Mouse (Mus musculus) liver, embryonic 15.5 days (tissue): Measurements from ENCODE around the gene Ndufa6. TPM values are rescaled to one million over a fixed set of nuclear protein-coding genes. Genes with fewer than 3 reads are reported as not detected.
"Not testable (repeated sequence)": the region's sequence is repeated elsewhere in the genome, so short reads cannot be mapped to it uniquely, and the experiment has no call there.

Experiments used
- ATAC-seq: fragments of 200-750 bp; cut with Nextera tagmentation; 2 replicates; pipeline ENCODE4 v1.8.0; 2017; ENCODE audit warnings: moderate number of reproducible peaks, mild to moderate bottlenecking, moderate library complexity; ENCODE audit not compliant: insufficient read depth
- H3K27ac ChIP-seq: fragments of 300-500 bp; sonication (generic); replicated peaks from 2 replicates; pipeline ENCODE4 v1.5.1; 2015; ENCODE audit warnings: mild to moderate bottlenecking, inconsistent platforms
- H3K27me3 ChIP-seq: fragments of 300-500 bp; sonication (generic); 2 replicates; pipeline ENCODE4 v1.6.1; 2015; ENCODE audit warnings: mild to moderate bottlenecking, inconsistent platforms
- H3K36me3 ChIP-seq: fragments of 300-500 bp; sonication (generic); replicated peaks from 2 replicates; pipeline ENCODE4 v1.6.1; 2015; ENCODE audit warnings: moderate library complexity, mild to moderate bottlenecking, inconsistent platforms
- H3K4me1 ChIP-seq: fragments of 300-500 bp; sonication (generic); replicated peaks from 2 replicates; pipeline ENCODE4 v1.6.1; 2015; ENCODE audit warnings: inconsistent platforms
- H3K4me2 ChIP-seq: fragments of 300-500 bp; sonication (generic); 2 replicates; pipeline ENCODE4 v1.6.1; 2015; ENCODE audit warnings: moderate library complexity, mild to moderate bottlenecking, inconsistent platforms
- H3K4me3 ChIP-seq: fragments of 300-500 bp; sonication (generic); replicated peaks from 2 replicates; pipeline ENCODE4 v1.5.1; 2015; ENCODE audit warnings: mild to moderate bottlenecking, inconsistent platforms
- H3K9ac ChIP-seq: fragments of 300-500 bp; sonication (generic); 2 replicates; pipeline ENCODE4 v1.6.1; 2015; ENCODE audit warnings: moderate library complexity, mild to moderate bottlenecking, inconsistent platforms
- H3K9me3 ChIP-seq: fragments of 300-500 bp; sonication (generic); replicated peaks from 2 replicates; pipeline ENCODE4 v1.6.1; 2016; ENCODE audit warnings: inconsistent platforms
- WGBS: fragments of 180-500 bp; shearing (Covaris S2); methylation state at CpG from one replicate; pipeline ENCODE4 v1.1.7; 2015; ENCODE audit warnings: mixed read lengths; ENCODE audit not compliant: insufficient replicate concordance; 5-methylcytosine and 5-hydroxymethylcytosine counted together
- polyA plus RNA-seq: library from polyadenylated mRNA; unstranded; fragments of >200 nt; fragmentation: Nextera tagmentation; extraction: Ambion mirVana; gene quantifications from 2 replicates; pipeline ENCODE4 v1.2.1, GENCODE M21; 2015

The Ndufa6 gene
- polyA plus RNA-seq = 272 and 310 TPM in 2 replicates

GRCm38 (mm10) chr15:82354126-82354945, at the start of gene Ndufa6:
Gene Ndufa6, minus strand, starts transcription at chr15:82354322.
- H3K4me1 ChIP-seq = peaks cover 65% of the 10 kb centered on the region
- peak; percentile 98 for ATAC-seq
- no peaks in the 10 kb centered on the region for H3K9me3 ChIP-seq
- WGBS = 2% methylated on average over 57 of the region's 57 CpGs
- peak within 1 kb of the TSS; percentile 94 for H3K27ac ChIP-seq
- H3K27me3 ChIP-seq = no peaks in the 10 kb centered on the region
- peak within 1 kb of the TSS; percentile 95 for H3K9ac ChIP-seq
- peak within 1 kb of the TSS; percentile 88 for H3K4me2 ChIP-seq
- H3K36me3 ChIP-seq = peaks cover 18% of the 10 kb centered on the region
- H3K4me3 ChIP-seq = peak within 1 kb of the TSS; percentile 83

DNA sequence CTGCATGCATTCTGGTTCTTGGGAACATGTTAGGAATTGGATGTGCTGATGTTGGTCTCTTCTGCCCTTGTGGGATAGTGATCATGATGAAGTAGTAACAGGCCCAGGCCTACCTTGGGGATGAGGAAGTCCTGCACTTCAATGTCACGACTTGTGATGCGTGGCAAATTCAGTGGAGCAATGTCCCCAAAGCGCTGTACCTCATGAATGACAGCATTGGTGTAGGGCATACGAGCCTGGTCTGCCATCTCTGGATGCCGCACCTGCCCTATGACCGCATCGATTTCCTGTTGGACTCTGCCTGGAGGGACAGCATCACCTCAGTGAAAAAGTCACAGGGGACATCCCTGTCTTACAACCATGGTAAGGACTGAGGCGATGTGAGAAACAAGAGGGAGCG, 49.5 kb upstream of the Ndufa6 start:
- Histone ChIP-seq H3K27ac (no peak overlapping the region), H3K4me3 (no peak overlapping the region), H3K9me3 (no peaks in the 10 kb centered on the region), H3K9ac (no peak overlapping the region), H3K4me2 (no peak overlapping the region), H3K36me3 (no peaks in the 10 kb centered on the region), H3K4me1 (no peaks in the 10 kb centered on the region), H3K27me3 (no peaks in the 10 kb centered on the region)
- ATAC-seq = no peak
- 72% methylated on average over 9 of the region's 9 CpGs for whole genome bisulfite sequencing

DNA sequence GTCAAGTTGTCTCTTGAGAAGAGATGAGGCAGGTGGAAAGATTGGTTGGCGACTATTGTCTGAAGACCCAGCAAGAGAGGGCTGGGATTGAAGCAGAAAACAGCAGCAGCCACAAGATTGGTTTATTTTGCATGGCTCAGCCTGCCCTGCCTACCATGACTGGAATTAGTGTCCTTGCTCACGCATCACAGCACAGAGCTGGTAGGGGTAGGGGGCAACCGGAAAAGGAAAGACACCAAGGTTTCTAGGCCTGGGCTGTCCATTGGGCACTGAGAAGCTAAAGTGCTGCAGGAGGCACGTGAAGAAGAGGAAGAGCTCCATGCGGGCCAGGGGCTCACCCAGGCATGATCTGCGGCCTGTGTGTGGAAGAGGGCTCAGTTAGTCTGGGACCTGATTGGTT, 48.6 kb upstream of the Ndufa6 start:
- H3K9ac ChIP-seq = no peak overlapping the region
- no peak overlapping the region for H3K4me2 ChIP-seq
- H3K4me3 ChIP-seq = no peak overlapping the region
- WGBS = 61% methylated on average over 6 of the region's 6 CpGs
- no peak for ATAC-seq
- H3K9me3 ChIP-seq = no peaks in the 10 kb centered on the region
- no peaks in the 10 kb centered on the region for H3K36me3 ChIP-seq
- no peaks in the 10 kb centered on the region for H3K27me3 ChIP-seq
- no peak overlapping the region for H3K27ac ChIP-seq
- H3K4me1 ChIP-seq = no peaks in the 10 kb centered on the region

DNA sequence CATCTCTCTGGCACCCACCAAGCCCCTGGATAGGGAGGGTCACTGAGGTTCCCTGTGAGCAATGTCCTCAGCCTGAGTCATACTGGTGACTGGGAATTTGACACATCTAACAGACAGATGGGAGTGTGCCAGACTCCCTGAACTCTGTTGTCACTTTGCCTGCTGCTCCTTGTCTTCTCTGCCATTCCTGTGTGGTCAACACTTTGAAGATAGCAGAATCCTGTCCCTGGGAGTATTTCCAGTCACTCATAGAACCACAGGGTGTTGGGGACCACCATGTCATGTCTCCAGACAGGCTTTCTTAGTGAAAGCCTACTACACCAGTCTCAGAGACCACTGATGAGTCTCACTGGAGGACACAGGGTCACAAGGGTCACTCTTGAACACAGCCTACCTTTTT, 48.0 kb upstream of the Ndufa6 start:
- Histone ChIP-seq H3K27me3 (no peaks in the 10 kb centered on the region), H3K4me1 (no peaks in the 10 kb centered on the region), H3K36me3 (no peaks in the 10 kb centered on the region), H3K27ac (no peak overlapping the region), H3K4me2 (no peak overlapping the region), H3K9me3 (no peaks in the 10 kb centered on the region), H3K4me3 (no peak overlapping the region), H3K9ac (no peak overlapping the region)
- ATAC-seq = no peak

DNA sequence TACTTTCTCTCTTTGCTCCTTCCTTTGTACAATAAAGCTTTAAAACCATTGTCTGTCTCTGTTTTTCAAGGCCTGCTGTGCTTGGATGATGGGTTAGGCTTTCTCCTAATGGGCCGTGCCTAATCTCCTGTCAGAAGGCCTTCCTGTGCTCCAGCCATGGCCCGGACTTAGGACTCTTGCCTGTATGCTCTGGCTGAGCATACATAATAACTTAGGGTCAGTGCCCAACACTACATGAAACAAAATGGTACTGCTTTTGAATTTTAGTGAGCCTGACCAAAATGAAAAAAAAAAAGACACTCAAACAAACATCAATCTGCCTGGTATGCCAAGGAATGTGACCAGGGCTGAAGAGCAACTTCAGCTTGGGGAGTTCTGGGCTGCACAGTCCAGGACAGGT, 47.4 kb upstream of the Ndufa6 start:
- Histone ChIP-seq H3K27me3 (no peaks in the 10 kb centered on the region), H3K4me1 (no peaks in the 10 kb centered on the region), H3K4me2 (no peak overlapping the region), H3K4me3 (no peak overlapping the region), H3K9me3 (no peaks in the 10 kb centered on the region), H3K9ac (no peak overlapping the region), H3K36me3 (no peaks in the 10 kb centered on the region), H3K27ac (no peak overlapping the region)
- WGBS = 40% methylated on average over 2 of the region's 2 CpGs
- no peak for ATAC-seq

GRCm38 (mm10) chr15:82395955-82396354, 41.8 kb upstream of the Ndufa6 start:
- H3K36me3 ChIP-seq, H3K9ac ChIP-seq, H3K4me2 ChIP-seq, H3K9me3 ChIP-seq, H3K4me1 ChIP-seq, H3K27me3 ChIP-seq, H3K4me3 ChIP-seq, H3K27ac ChIP-seq: not testable (repeated sequence)
- WGBS = 48% methylated on average over 3 of the region's 3 CpGs
- 0 out of 2 replicates have a peak, but pooled peaks have one; percentile 49 for ATAC-seq

DNA sequence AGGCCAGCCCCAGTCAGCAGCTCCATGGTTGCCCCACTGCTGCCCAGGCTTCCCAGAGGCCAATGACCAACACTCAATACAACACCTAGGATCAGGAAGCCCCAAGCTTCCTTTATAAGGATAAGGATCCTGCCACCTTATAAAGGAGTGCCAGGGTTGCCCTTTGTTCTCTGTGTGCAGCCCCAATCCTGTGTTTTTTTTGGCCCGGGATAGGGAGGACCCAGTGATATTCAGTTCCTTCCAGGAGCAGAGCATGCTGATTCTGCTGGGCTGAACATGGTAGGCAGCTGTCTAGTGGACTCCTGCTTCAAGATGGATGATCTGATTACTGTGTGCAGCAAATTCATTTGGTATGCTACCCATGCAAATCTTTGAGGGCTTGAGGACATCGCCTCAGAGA, 39.8 kb upstream of the Ndufa6 start, which contains the start of gene Cyp2d11:
Cyp2d11 (minus strand) TSS at position 101 of the 400 bp plus-strand sequence.
- not testable (repeated sequence) for H3K4me3 ChIP-seq
- WGBS = 57% methylated on average over 2 of the region's 2 CpGs

DNA sequence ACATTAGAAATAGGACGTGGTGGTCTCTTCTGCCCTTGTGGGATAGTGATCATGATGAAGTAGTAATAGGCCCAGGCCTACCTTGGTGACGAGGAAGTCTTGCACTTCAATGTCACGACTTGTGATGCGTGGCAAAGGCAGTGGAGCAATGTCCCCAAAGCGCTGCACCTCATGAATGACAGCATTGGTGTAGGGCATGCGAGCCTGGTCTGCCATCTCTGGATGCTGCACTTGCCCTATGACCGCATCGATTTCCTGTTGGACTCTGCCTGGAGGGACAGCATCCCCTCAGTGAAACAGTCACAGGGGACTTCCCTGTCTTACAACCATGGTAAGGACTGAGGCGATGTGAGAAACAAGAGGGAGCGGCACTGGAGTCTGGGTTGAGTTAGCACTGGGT, 35.8 kb upstream of the Ndufa6 start:
- not testable (repeated sequence) for ATAC-seq, H3K4me2 ChIP-seq, H3K27ac ChIP-seq, H3K9me3 ChIP-seq, H3K4me1 ChIP-seq, H3K27me3 ChIP-seq, H3K36me3 ChIP-seq, H3K4me3 ChIP-seq, H3K9ac ChIP-seq
- 67% methylated on average over 10 of the region's 10 CpGs for WGBS

More for the DNA sequence above, 39.8 kb upstream of the Ndufa6 start, which contains the start of gene Cyp2d11:
- not testable (repeated sequence) for H3K4me2 ChIP-seq, H3K4me1 ChIP-seq, H3K9ac ChIP-seq, H3K36me3 ChIP-seq, ATAC-seq, H3K27ac ChIP-seq, H3K9me3 ChIP-seq, H3K27me3 ChIP-seq

- Histone ChIP-seq H3K4me3 (no peak overlapping the region), H3K27me3 (peaks cover 3% of the 10 kb centered on the region; the same call in 1 of the 2 replicates), H3K9ac (no peak overlapping the region), H3K27ac (no peak overlapping the region), H3K36me3 (no peaks in the 10 kb centered on the region), H3K9me3 (no peaks in the 10 kb centered on the region), H3K4me1 (peaks cover 5% of the 10 kb centered on the region; the same call in 1 of the 2 replicates), H3K4me2 (no peak overlapping the region)
- ATAC-seq = no peak
- 56% methylated on average over 2 of the region's 2 CpGs for WGBS
Measured at GRCm38 (mm10) chr15:82385729-82386128, 31.6 kb upstream of the Ndufa6 start.

DNA sequence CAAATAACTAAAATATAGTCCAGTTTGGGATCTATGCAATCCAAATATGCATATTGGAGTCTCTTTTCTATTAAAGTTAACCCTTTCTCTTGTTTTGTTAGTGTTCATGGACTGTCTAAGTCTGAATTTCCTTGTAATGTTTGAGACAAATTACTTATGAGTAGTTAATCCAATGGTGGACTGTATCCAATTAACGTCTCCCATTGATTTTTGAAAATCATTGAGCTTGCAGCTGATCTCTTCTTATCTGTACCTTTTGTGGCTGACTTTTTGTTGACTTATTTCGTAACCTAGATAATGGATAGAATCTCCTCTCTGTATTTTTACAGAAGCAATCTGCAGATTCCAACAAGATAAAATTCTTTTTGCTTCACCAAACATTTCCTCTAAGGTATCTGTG, 28.3 kb upstream of the Ndufa6 start:
- 48% methylated on average over 2 of the region's 2 CpGs for WGBS
- H3K4me1 ChIP-seq = peaks cover 12% of the 10 kb centered on the region

DNA sequence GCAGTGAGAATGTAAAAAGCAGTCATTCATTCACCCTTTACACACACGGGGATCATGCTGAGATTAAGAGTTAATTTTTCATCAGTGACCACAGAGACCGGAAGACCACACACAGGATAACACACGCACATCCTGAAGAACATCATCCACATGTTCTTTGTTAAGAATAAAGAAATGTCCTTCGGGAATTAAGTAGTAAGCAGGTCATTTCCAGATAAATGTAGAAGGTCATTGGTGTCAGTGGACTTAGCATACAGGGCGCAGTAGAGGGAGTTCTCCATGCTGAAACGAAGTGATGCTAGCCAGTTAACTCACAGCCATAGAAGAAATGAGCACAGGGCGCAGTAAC, 26.6 kb upstream of the Ndufa6 start:
- 0 out of 2 replicates have a peak, but pooled peaks have one; percentile 2 for ATAC-seq

More for the DNA sequence above, 28.3 kb upstream of the Ndufa6 start:
- Histone ChIP-seq H3K36me3 (no peaks in the 10 kb centered on the region), H3K27ac (no peak overlapping the region), H3K9me3 (no peaks in the 10 kb centered on the region), H3K9ac (no peak overlapping the region), H3K4me2 (no peak overlapping the region), H3K27me3 (peaks cover 11% of the 10 kb centered on the region), H3K4me3 (no peak overlapping the region)
- ATAC-seq = no peak

More for the DNA sequence above, 26.6 kb upstream of the Ndufa6 start:
- Histone ChIP-seq H3K27ac (peak overlapping the region; percentile 53; the same call in 1 of the 2 replicates), H3K4me2 (peak overlapping the region; percentile 64), H3K9ac (no peak overlapping the region), H3K4me1 (peaks cover 19% of the 10 kb centered on the region), H3K27me3 (peaks cover 11% of the 10 kb centered on the region), H3K9me3 (no peaks in the 10 kb centered on the region), H3K36me3 (no peaks in the 10 kb centered on the region), H3K4me3 (0 out of 2 replicates have a peak overlapping the region, but pooled peaks have one; percentile 1)
- 35% methylated on average over 7 of the region's 7 CpGs for WGBS
